Mouse (Mus musculus) layer of hippocampus, adult 2 months (tissue): Measurements from ENCODE around the gene Rngtt. TPM values are rescaled to one million over a fixed set of nuclear protein-coding genes. Genes with fewer than 3 reads are reported as not detected.
"Not testable (repeated sequence)": the region's sequence is repeated elsewhere in the genome, so short reads cannot be mapped to it uniquely, and the experiment has no call there.

Experiments
- DNase-seq, 2 experiments: peaks; one replicate each; pipeline ENCODE4 v3.0.0; 2022; ENCODE audit warnings: low spot score in 2 of 2
- H3K27ac ChIP-seq: fragments of 200-600 bp; 2 replicates; pipeline ENCODE4 v1.8.1; 2022
- H3K4me3 ChIP-seq: fragments of 200-600 bp; 2 replicates; pipeline ENCODE4 v1.8.1; 2022; ENCODE audit warnings: mild to moderate bottlenecking
- CTCF ChIP-seq: fragments of 200-600 bp; conservative IDR thresholded peaks from 2 replicates; pipeline ENCODE4 v1.8.1; 2022; ENCODE audit warnings: antibody characterized with exemption, mild to moderate bottlenecking, moderate library complexity
- total RNA-seq, 2 experiments: library from RNA; stranded (reverse); gene quantifications; 2 replicates each; pipeline ENCODE4 v1.2.3; 2021

The Rngtt gene
- total RNA-seq, 2 experiments from 2014 or later: 29.4 to 30.0 TPM

DNA sequence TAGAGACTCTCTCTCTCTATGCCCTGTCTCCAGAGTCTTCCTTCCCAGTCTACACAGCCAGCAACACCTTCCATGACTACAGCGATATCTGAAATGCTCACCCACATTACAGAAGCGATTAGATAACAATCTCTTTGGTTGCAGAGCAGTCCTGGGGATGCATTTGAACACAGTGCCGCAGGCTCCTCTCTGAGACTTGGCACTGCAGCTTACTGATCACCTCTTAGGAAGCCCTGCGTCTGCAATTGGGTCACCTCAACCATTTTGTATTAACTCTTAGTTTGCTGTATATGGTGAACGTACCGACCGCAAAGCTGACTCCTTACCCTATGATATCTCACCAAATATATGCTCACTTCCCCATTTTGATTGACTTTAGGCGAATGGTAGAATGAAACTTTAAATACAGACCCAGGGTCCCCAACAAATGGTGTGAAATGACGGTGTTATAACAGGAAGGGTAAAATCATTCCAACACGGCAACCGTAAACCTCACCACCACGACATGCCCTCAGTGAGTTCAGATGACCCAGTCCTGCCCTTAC lies 20.9 kb upstream of the Rngtt start:
- Histone ChIP-seq H3K27ac (peak overlapping the region; percentile 82), H3K4me3 (peak overlapping the region; percentile 61)
- no peak for DNase-seq
- TF ChIP-seq CTCF: no peak

DNA sequence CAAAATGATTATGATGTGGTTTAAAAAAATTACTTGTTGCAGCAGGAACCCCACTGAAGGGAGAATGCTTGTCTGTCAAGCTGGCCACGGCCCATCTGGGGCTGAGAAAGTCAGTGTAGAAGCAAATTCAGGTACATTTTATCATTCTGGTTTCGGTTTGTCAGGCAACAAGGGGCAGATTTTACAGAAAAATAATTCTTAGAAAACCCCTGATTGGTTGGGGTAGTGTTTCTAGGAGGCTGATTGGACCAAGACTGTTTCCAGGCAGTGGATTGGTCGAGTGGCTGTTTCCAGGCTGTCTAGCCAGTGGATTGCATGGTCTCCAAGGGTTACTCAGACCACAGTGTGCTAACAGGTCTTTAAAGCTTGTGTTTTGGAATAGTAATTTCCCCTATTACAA lies 20.1 kb upstream of the Rngtt start, which contains the start of gene Pnrc1:
Gene Pnrc1 (minus strand): TSS at position 162 of the 400 bp plus-strand sequence.
- H3K4me3 ChIP-seq: peak within 1 kb of the TSS; percentile 61
- TF ChIP-seq CTCF: no peak
- peak; percentile 24 to 66 for DNase-seq
- peak within 1 kb of the TSS; percentile 82 for H3K27ac ChIP-seq

DNA sequence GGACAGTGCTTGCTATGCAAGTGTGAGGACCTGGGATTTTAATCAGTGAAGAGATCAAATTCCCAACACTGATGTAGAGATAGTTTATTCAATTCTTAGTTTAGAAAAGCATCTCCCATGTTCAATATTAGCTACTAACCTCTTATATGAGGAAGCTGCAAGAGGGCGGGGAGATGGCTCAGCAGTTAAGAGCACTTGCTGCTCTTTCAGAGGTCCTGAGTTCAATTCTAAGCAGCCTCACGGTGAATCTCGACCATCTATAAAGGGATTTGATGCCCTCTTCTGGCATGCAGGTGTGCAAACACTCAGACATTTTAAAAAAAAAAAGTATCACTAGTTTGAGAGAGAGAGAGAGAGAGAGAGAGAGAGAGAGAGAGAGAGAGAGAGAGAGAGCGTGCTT lies 19.2 kb upstream of the Rngtt start:
- DNase-seq: no peak
- H3K4me3 ChIP-seq: no peak overlapping the region
- H3K27ac ChIP-seq: no peak overlapping the region
- peak; percentile 39 for TF ChIP-seq CTCF

DNA sequence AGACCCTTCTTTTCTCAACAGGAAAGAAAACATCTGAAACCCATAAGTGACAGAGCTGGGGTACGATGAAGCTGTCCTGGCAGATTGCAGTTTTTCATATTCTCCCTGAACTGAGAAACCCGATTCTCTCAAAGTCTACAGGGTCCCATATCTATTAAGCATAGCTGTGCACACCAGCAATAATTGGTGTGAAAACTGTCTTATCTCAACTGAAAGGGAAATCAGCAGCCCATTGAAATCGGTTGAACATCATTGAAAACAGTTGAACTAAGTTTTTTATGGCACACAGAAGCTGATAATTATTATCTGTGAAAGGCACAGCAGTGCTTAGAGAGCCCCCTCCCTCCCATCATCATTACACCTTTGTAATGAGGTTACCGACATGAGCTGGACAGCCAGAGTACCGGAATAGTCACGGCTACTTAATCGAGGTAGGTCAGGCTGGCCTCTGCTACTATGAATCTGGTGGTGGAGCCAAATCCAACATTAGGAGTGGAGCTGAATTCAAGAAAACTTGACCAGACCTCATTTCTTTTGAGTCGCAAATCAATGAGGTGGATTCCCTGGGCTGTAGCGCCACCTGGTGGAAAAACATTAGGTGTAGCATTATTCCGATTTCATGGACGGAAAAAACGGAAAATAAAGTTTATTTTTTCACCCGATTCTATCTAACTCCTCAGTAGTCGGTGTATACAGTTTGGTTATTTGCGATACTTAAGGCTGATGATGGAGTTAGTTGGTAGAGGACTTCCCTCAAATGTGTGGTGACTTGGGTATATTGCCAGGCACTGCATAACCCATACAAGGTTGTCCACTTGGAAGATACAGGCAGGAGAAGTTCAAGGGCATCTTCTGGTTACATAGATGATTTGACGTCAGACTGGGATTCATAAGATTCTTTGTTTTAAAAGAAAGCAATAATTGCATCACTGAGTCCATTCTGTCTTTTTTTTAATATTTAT lies 17.4 kb upstream of the Rngtt start:
- peak; percentile 90 for TF ChIP-seq CTCF

DNA sequence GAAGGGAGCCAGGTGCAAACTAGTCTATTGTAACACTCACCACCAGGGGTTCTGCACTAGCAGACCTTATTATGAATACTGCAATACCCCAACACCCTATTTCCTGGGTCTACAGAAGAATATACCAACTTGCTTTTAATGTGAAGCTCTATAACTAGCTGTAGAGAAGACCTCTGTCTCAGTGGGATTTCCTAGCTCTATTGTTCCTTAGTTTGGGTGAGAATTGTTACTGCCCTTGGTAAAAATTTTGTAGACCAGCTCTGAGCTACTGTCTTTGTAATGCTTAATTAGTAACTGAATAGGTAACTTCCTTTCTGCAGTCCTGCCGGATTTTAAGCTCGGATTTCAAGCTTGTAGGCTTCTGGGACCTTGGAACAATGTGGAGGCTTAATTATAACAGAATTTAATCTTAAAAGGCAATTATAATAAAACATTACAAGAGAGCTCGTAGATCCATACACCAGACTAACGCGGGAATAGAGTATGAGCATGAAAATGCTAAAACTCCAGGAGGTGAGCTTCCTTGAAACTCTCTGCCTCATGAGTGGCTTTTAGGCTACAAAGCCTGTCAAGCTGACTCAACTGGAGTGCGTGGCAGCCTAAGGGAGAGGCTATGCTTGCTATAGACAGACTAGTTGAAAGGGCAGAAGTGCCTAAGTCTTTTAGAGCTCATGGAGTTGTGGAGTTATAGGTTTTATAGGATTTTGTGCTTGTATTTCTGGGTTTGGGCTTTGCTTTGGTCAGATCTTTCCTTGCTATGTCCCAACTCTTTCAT lies 9.0 kb upstream of the Rngtt start:
- DNase-seq, H3K27ac ChIP-seq, H3K4me3 ChIP-seq: not testable (repeated sequence)

More for the DNA sequence above, 17.4 kb upstream of the Rngtt start:
- Histone ChIP-seq H3K4me3 (no peak overlapping the region), H3K27ac (no peak overlapping the region)
- DNase-seq: peak; percentile 63 to 85

DNA sequence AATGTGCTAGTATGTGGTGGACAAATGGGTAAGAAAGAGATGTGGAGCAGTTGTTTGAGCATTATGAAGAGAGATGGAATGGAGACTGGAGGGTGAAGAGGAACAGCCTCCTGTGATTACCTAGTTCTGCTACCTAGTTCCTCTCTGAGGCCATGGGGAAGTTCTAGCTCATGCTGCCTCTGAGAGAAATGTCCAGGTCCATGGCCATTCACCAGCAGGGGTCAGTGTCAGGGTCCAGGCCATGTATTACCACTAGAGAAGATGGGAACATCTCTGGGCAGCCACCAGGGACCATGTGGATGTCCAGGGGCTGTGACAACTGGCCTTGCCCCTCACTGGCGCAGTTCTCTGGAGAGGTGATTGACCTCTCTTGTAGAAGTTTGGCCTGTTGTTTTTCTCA lies 7.1 kb upstream of the Rngtt start:
- peak; percentile 11; the same call in 1 of the 2 replicates for TF ChIP-seq CTCF
- DNase-seq: no peak
- H3K4me3 ChIP-seq: no peak overlapping the region
- no peak overlapping the region for H3K27ac ChIP-seq

DNA sequence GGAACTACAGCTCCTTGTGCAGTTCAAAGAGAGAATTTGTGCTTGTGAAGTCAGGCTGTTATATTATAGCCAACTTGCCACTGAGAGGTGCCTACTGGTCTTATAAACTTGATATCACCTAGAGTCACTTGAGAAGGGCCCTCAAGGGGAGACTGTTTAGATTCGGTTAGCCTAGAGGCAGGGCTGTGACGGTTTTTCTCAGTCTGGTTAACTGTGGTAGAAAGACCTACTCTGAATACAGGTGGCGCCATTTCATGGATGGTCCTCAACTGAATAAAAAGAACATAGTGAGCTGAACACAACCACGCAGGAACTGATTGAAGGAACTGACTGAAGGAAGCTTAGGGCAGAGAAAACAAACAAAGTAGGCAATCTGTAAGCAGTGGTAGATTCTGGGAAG lies 3.0 kb upstream of the Rngtt start:
- H3K27ac ChIP-seq: no peak overlapping the region
- no peak overlapping the region for H3K4me3 ChIP-seq
- no peak for DNase-seq
- TF ChIP-seq CTCF: no peak

DNA sequence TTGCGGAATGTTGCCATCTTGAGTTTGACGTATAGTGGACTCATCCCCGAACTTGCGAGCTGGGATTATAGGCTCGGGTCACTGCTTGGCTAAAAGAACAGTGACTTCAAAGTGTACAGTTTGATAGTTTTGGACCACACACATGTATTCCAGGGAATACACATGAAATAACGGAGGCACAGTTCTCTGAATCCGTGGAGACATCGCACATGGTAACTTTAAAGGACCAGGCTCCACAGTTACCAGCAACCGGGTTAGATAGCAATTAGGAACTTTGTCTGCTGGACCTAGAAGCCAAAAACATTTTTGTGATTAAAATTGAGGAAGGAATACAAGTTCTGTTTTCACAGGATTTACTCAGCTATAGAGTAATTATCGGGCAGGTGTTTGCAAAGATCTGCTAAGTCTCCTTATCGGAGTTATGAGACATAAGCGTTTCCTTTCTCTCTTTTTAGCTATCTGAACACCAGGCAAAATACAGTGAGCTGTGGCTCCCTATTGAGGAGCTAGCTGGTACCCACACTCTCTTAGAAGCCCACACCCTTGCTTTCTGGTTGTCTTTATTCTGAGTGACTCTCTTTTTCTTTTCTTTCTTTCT lies 828 bp downstream of the Rngtt start:
- no peak for TF ChIP-seq CTCF

DNA sequence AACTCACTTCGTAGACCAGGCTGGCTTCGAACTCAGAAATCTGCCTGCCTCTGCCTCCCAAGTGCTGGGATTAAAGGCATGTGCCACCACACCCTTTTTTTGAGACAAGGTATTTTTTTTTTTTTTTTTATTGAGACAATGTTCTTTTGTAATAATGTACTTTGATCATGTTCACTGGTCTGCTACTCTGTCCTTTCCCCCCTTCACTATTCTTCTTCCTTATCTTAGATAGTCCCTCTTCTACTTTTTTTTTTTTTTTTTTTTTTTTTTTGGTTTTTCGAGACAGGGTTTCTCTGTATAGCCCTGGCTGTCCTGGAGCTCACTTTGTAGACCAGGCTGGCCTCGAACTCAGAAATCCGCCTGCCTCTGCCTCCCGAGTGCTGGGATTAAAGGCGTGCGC lies 4.0 kb downstream of the Rngtt start:
- not testable (repeated sequence) for H3K27ac ChIP-seq, DNase-seq, H3K4me3 ChIP-seq

More for the DNA sequence above, 828 bp downstream of the Rngtt start:
- Histone ChIP-seq H3K4me3 (peak overlapping the region; percentile 92), H3K27ac (peak overlapping the region; percentile 74; the same call in 1 of the 2 replicates)
- no peak for DNase-seq

DNA sequence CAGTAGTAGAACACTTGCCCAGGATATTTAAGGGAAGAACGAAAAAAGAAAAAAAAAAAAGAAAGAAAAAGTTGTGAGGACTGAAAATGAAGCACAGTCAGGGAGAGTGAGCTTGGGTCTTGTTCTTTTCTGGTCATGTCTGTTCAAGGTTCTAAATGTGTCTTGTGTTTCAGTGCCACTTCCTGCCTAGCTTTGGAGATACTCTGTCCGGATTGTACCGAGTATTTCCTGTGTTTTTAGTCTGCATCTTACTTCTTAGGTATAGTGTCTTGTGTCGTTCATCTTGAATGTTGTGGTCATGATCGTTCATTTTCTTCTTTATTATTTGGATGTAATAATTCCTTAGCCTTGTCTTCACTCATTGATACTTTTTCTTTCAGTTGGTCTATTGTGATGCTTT lies 5.7 kb downstream of the Rngtt start:
- Histone ChIP-seq H3K27ac (no peak overlapping the region), H3K4me3 (no peak overlapping the region)
- no peak for TF ChIP-seq CTCF
- no peak for DNase-seq

DNA sequence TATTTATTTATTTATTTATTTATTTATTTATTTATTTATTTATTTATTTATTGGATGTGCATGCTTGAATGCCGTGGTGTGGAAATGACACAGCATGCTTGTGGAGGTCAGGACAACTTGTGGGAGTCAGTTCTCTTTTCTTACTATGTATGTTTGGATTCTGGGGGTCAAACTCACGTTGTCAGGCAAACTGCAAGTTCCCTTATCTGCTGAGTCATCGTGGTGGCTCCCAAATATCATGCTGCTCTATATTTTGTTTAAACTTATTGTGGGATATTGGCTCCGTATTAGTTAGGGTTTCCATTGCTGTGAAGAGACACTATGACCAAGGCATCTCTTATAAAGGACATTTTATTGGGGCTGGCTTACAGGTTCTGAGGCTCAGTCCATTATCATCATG lies 21.0 kb downstream of the Rngtt start:
- no peak for TF ChIP-seq CTCF

DNA sequence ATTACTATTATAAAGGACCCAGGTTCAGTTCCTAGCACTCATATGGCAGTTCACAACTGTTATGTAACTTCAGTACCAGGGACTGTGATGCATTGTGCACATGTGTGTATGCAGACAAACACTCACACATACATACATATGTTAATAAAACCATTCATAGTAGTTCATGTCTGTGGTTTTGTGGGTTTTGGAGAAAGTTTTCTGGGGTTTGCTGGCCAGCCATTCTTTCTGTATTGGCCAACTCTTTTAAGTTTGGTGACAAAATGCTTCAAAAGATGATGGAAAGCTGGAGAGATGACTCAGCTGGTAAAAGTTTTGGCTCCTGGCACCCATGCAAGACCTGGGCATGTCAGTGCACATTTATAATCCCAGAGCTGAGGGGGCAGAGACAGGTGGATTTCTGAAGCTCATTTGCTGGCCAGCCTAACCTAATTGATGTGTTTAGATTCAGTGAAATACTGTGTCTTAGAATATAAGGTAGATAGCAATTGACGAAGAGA lies 22.9 kb downstream of the Rngtt start:
- no peak for DNase-seq
- no peak overlapping the region for H3K4me3 ChIP-seq
- H3K27ac ChIP-seq: no peak overlapping the region
- TF ChIP-seq CTCF: no peak

More for the DNA sequence above, 21.0 kb downstream of the Rngtt start:
- H3K4me3 ChIP-seq: no peak overlapping the region
- no peak for DNase-seq
- no peak overlapping the region for H3K27ac ChIP-seq
